Mouse (Mus musculus): ENCODE data around the gene Fcer2a.

Fcer2a gene

GRCm38 (mm10) chr8:3694121-3694520, at the start of gene Fcer2a:
Fcer2a (minus strand) TSS chr8:3694175.
- no peak for DNase-seq

- no peak for DNase-seq
Observed at GRCm38 (mm10) chr8:3736947-3737346, 43.0 kb upstream of the Fcer2a start.

- no peak for DNase-seq
Observed at GRCm38 (mm10) chr8:3735599-3735998, 41.6 kb upstream of the Fcer2a start.

- no peak for DNase-seq
Observed at GRCm38 (mm10) chr8:3734084-3734483, 40.1 kb upstream of the Fcer2a start.

- no peak for DNase-seq
Observed at GRCm38 (mm10) chr8:3721041-3721440, 27.1 kb upstream of the Fcer2a start.

GRCm38 (mm10) chr8:3720551-3720950, 26.6 kb upstream of the Fcer2a start, which contains the start of gene Clec4g:
Clec4g (minus strand) TSS chr8:3720651.
- DNase-seq = no peak

GRCm38 (mm10) chr8:3718559-3718958, 24.6 kb upstream of the Fcer2a start:
- DNase-seq = peak; percentile 70 to 74

GRCm38 (mm10) chr8:3717321-3717954, 23.5 kb upstream of the Fcer2a start:
- no peak for DNase-seq

- no peak for DNase-seq
Observed at GRCm38 (mm10) chr8:3711646-3712045, 17.7 kb upstream of the Fcer2a start.

- DNase-seq = no peak
Observed at GRCm38 (mm10) chr8:3710312-3710711, 16.3 kb upstream of the Fcer2a start.

GRCm38 (mm10) chr8:3707611-3708010, 13.6 kb upstream of the Fcer2a start:
- no peak for DNase-seq

- peak in 1 of 2 experiments; percentile 17 for DNase-seq
Observed at GRCm38 (mm10) chr8:3705711-3706110, 11.7 kb upstream of the Fcer2a start.

- no peak for DNase-seq
Observed at GRCm38 (mm10) chr8:3701491-3701890, 7.5 kb upstream of the Fcer2a start.

- no peak for DNase-seq
Observed at GRCm38 (mm10) chr8:3690774-3691173, 3.2 kb downstream of the Fcer2a start.

- no peak for DNase-seq
Observed at GRCm38 (mm10) chr8:3687537-3687936, 6.4 kb downstream of the Fcer2a start.

- DNase-seq = no peak
Observed at GRCm38 (mm10) chr8:3685422-3685821, 8.6 kb downstream of the Fcer2a start.

- DNase-seq = no peak
Observed at GRCm38 (mm10) chr8:3684530-3684929, 9.4 kb downstream of the Fcer2a start.

GRCm38 (mm10) chr8:3683408-3684176, 10.4 kb downstream of the Fcer2a start:
- DNase-seq = no peak

- no peak for DNase-seq
Observed at GRCm38 (mm10) chr8:3682435-3682834, 11.5 kb downstream of the Fcer2a start.

- DNase-seq = no peak
Observed at GRCm38 (mm10) chr8:3679656-3680055, 14.3 kb downstream of the Fcer2a start.

- DNase-seq = no peak
Observed at GRCm38 (mm10) chr8:3679236-3679635, 14.7 kb downstream of the Fcer2a start.

GRCm38 (mm10) chr8:3678831-3679230, 15.1 kb downstream of the Fcer2a start:
- no peak for DNase-seq

- DNase-seq = peak in 1 of 2 experiments; percentile 29
Observed at GRCm38 (mm10) chr8:3676993-3677579, 16.9 kb downstream of the Fcer2a start.
